Mouse (Mus musculus) spleen, adult 18-20 months (tissue): ENCODE measurements around the gene Rgs21.

Experiments used
- DNase-seq, 2 experiments: peaks; one replicate each; pipeline ENCODE4 v3.0.0; 2022; ENCODE audit warnings: mixed read lengths in 2 of 2

Rgs21 gene

GRCm38 (mm10) chr1:144567567-144567966, at the start of gene Rgs21:
Gene Rgs21 (minus strand): TSS chr1:144567667.
- DNase-seq: no peak

GRCm38 (mm10) chr1:144604071-144604470, 36.6 kb upstream of the Rgs21 start:
- DNase-seq: no peak

GRCm38 (mm10) chr1:144602987-144603386, 35.5 kb upstream of the Rgs21 start:
- no peak for DNase-seq

GRCm38 (mm10) chr1:144579321-144579720, 11.9 kb upstream of the Rgs21 start:
- DNase-seq: no peak

- DNase-seq: no peak
Measured at GRCm38 (mm10) chr1:144572972-144573371, 5.5 kb upstream of the Rgs21 start.

GRCm38 (mm10) chr1:144569905-144570304, 2.4 kb upstream of the Rgs21 start:
- no peak for DNase-seq

- DNase-seq: no peak
Measured at GRCm38 (mm10) chr1:144545142-144545541, 22.3 kb downstream of the Rgs21 start.

- DNase-seq: no peak
Measured at GRCm38 (mm10) chr1:144544497-144544961, 22.9 kb downstream of the Rgs21 start.

- DNase-seq: no peak
Measured at GRCm38 (mm10) chr1:144531746-144532145, 35.7 kb downstream of the Rgs21 start.

GRCm38 (mm10) chr1:144517878-144518426, 49.5 kb downstream of the Rgs21 start:
- DNase-seq: no peak

- DNase-seq: no peak
Measured at GRCm38 (mm10) chr1:144502241-144502640, 65.2 kb downstream of the Rgs21 start.

GRCm38 (mm10) chr1:144500423-144500822, 67.0 kb downstream of the Rgs21 start:
- no peak for DNase-seq

GRCm38 (mm10) chr1:144499719-144500118, 67.7 kb downstream of the Rgs21 start:
- DNase-seq: no peak

- no peak for DNase-seq
Measured at GRCm38 (mm10) chr1:144498725-144499124, 68.7 kb downstream of the Rgs21 start.

- no peak for DNase-seq
Measured at GRCm38 (mm10) chr1:144498051-144498450, 69.4 kb downstream of the Rgs21 start.

- DNase-seq: no peak
Measured at GRCm38 (mm10) chr1:144493336-144493735, 74.1 kb downstream of the Rgs21 start.

- no peak for DNase-seq
Measured at GRCm38 (mm10) chr1:144488223-144488835, 79.1 kb downstream of the Rgs21 start.
